Mouse (Mus musculus) Patski (cell line): ENCODE data around the gene Slc35b2. TPM values are rescaled to one million over a fixed set of nuclear protein-coding genes. Genes with fewer than 3 reads are reported as not detected.

Source experiments
- ATAC-seq: fragments of 100-300 bp; one replicate; pipeline ENCODE4 v1.8.0; 2021
- CTCF ChIA-PET: fragments of 350-600 bp; sonication (Branson Sonifier 250); formaldehyde crosslinking; loops from one replicate; lab custom pipeline; 2022; ENCODE audit warnings: inconsistent platforms; lab: Charles Lee
- POLR2A ChIA-PET: fragments of 350-600 bp; sonication (Branson Sonifier 250); formaldehyde crosslinking; loops from one replicate; lab custom pipeline; 2022; ENCODE audit warnings: antibody characterized with exemption, inconsistent platforms; lab: Charles Lee
- DNase-seq: peaks from one replicate; pipeline ENCODE4 v3.0.0-alpha.2; 2011; ENCODE audit warnings: low read depth, low spot score
- H3K27me3 ChIP-seq: fragments of 371-371 bp; one replicate; pipeline ENCODE4 v1.5.1; 2021
- CTCF ChIP-seq: fragments of 100-300 bp; IDR thresholded peaks from one replicate; pipeline ENCODE4 v1.5.1; 2021
- in situ Hi-C: fragments of 300-500 bp; cut with MboI; formaldehyde crosslinking; loops from 3 replicates; pipeline ENCODE4 v1.11.1; 2018; ENCODE audit warnings: low pct_unique_long_range_greater_than_20kb, mixed read lengths
- polyA plus RNA-seq: library from polyadenylated mRNA; unstranded; gene quantifications from one replicate; pipeline ENCODE4 v1.2.3, GENCODE M21; 2021

Gene Slc35b2
- polyA plus RNA-seq, 1 experiment from 2014 or later: 98.0 TPM

GRCm38 (mm10) chr17:45544001-45544872 lies 19.4 kb upstream of the Slc35b2 start:
- ChIA-PET CTCF (interaction anchor here (1.0 to 1.7 kb wide), 2 partner anchors 28 kb away, joined by 4 read pairs; no protein-coding TSS in a partner anchor), POLR2A (no interaction called here)
- DNase-seq (no peak), ATAC-seq (no peak)
- in situ Hi-C loops: no loop called here
- no peak for TF ChIP-seq CTCF
- H3K27me3 ChIP-seq: peaks cover 8% of the 10 kb centered on the region

- no peak for TF ChIP-seq CTCF
- ATAC-seq (no peak), DNase-seq (no peak)
- peaks cover 3% of the 10 kb centered on the region for H3K27me3 ChIP-seq
- ChIA-PET CTCF (interaction anchor here (1.0 kb wide), 1 partner anchor 29 kb away, joined by 4 read pairs; no protein-coding TSS in a partner anchor), POLR2A (no interaction called here)
- in situ Hi-C loops: no loop called here
Measured at GRCm38 (mm10) chr17:45544873-45545277, 18.8 kb upstream of the Slc35b2 start.

DNA sequence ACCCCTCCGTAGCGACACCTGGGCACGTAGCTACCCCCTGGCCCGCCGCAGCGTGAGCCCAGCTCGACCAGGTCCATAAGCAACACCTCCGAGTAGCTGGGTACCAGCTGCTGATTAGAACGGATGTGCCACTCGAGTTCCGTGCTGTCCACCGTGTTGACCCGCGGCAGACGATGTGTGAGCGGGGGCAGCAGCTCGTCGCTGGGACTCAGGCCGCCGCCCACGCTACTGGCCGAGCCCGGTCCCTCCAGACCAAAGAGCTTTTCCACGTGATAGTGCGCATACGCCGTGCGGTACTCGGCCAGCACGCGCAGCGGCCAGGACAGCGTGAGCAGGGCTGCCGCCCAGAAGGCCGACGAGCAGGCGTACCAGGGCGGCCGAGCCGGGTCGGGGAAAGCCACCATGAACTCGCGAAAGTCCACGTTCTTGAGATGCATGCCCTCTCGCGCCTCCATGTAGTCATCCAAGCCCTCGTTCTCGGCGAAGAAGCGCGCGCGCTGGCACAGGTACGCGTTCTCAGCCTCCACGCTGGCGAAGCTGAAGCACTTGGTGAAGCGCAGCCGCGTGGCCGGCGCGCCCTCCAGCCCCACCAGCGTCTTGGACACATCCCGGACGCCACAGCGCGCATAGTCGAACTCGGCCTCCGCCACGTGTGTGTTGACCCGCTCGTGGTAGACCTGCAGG lies 18.3 kb upstream of the Slc35b2 start:
- ATAC-seq (no peak), DNase-seq (no peak)
- POLR2A ChIA-PET: no interaction called here
- CTCF ChIA-PET: no interaction called here
- H3K27me3 ChIP-seq: peaks cover 3% of the 10 kb centered on the region
- no peak for TF ChIP-seq CTCF
- in situ Hi-C loops: no loop called here

GRCm38 (mm10) chr17:45546941-45547340 lies 16.7 kb upstream of the Slc35b2 start:
- CTCF ChIA-PET: no interaction called here
- H3K27me3 ChIP-seq: no peaks in the 10 kb centered on the region
- ATAC-seq (no peak), DNase-seq (no peak)
- POLR2A ChIA-PET: no interaction called here
- TF ChIP-seq CTCF: no peak
- in situ Hi-C loops: no loop called here

DNA sequence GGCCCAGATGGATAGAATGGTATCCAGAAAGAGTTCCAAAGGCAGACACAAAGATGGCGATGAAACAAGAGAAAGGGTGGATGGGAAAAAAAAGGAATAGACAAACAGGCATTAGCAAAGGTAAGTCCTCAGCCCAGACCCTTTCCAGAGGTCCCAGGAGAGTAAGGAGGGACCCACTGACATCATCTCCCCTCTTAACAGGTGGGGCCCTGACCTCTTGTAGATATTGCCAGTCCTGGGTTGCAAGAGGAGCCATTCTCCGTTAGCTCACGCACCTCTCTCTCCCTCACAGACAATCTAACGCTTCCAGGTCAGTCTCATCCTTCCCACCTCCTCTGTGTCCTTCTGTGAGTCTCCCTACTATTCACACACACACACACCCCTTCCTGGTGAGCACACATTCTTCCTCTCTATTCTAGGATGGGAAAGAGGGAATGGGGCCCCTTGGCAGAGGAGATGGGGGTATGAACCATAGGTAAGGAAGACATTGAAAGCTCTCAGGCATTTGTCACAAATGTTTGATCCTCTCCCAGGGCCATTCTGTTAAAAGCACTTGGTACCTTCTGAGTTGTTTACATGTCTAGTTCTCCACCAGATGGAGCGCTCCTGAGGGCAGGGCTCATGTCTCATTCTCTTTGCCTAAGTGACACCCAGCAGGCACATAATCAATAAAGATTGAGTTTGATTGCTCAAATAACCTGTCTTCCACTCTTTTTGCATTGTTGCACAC lies 16.0 kb upstream of the Slc35b2 start:
- CTCF ChIA-PET: interaction anchor here (0.8 to 3.0 kb wide), 2 partner anchors 41 to 70 kb away, joined by 3 to 9 read pairs; partner anchors contain the start of gene Aars2
- TF ChIP-seq CTCF: no peak
- POLR2A ChIA-PET: no interaction called here
- DNase-seq (no peak), ATAC-seq (no peak)
- H3K27me3 ChIP-seq: no peaks in the 10 kb centered on the region
- in situ Hi-C loops: no loop called here

- peaks cover 3% of the 10 kb centered on the region for H3K27me3 ChIP-seq
- ChIA-PET POLR2A (interaction anchor here (0.5 to 2.3 kb wide), 4 partner anchors 18 to 42 kb away, joined by 4 to 7 read pairs (median 5); partner anchors contain the start of gene Aars2), CTCF (interaction anchor here (0.7 to 3.0 kb wide), 6 partner anchors 17 to 71 kb away, joined by 3 to 9 read pairs (median 3); partner anchors contain the start of genes Aars2 and Tcte1)
- ATAC-seq (peak; percentile 12), DNase-seq (no peak)
- in situ Hi-C loops: no loop called here
- no peak for TF ChIP-seq CTCF
Measured at GRCm38 (mm10) chr17:45548541-45549512, 14.8 kb upstream of the Slc35b2 start.

DNA sequence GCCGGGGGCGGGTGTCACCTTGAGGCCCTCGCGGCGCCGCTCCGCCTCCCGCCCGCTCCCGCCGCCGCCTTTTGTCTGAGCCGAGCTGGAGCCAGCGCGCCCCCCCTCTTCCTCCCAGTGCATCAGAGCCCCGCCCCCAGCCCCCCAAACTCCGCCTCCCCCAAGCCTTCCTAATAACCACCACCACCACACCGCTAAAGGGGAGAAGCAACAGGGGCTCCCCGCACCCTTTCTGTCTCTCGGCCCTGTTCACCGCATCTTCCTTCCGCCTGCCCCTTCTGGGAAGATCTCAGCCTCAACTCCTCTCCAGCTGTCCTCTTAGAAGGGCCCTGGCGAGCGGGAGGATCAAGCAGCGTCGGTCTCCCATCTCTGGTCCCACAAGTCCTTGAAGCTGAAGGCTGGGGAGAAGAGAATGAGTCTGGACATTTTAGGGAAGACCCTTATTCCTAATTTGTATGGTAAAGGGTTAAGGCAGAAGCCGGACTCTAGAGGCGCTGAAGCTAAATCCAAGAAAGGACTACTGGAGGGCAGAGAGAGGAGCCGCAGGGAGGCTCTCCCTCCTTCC lies 14.0 kb upstream of the Slc35b2 start, which contains the start of gene Tmem151b:
Gene Tmem151b, minus strand, starts transcription at position 61 of the 565 bp plus-strand sequence.
- ChIA-PET POLR2A (interaction anchor here (0.7 to 2.3 kb wide), 4 partner anchors 27 to 47 kb away, joined by 3 to 7 read pairs (median 4); partner anchors contain the start of gene Aars2), CTCF (interaction anchor here (1.0 to 3.0 kb wide), 3 partner anchors 33 to 72 kb away, joined by 3 to 9 read pairs (median 4); partner anchors contain the start of gene Aars2)
- DNase-seq: no peak
- peaks cover 3% of the 10 kb centered on the region for H3K27me3 ChIP-seq
- no peak for TF ChIP-seq CTCF
- in situ Hi-C loops: loop anchor here (5.0 kb wide), 2 partner anchors 42 to 72 kb away; partner anchors contain the start of genes Aars2 and Spats1
- ATAC-seq: peak; percentile 18

- TF ChIP-seq CTCF: no peak
- no peak for DNase-seq
- POLR2A ChIA-PET: interaction anchor here (0.7 to 2.3 kb wide), 3 partner anchors 27 to 47 kb away, joined by 3 to 7 read pairs (median 5); partner anchors contain the start of gene Aars2
- in situ Hi-C loops: loop anchor here (5.0 kb wide), 2 partner anchors 43 to 73 kb away; partner anchors contain the start of genes Aars2 and Spats1
- CTCF ChIA-PET: interaction anchor here (1.0 to 3.0 kb wide), 4 partner anchors 32 to 73 kb away, joined by 3 to 9 read pairs (median 4); partner anchors contain the start of gene Aars2
- peaks cover 3% of the 10 kb centered on the region for H3K27me3 ChIP-seq
- ATAC-seq: no peak
Measured at GRCm38 (mm10) chr17:45550253-45550652, 13.4 kb upstream of the Slc35b2 start.
